Mouse (Mus musculus) lung, embryonic 14.5 days (tissue): ENCODE results near the gene Cox6b1. TPM values are rescaled to one million over a fixed set of nuclear protein-coding genes. Genes with fewer than 3 reads are reported as not detected.

Source experiments
- ATAC-seq: fragments of 200-750 bp; cut with Nextera tagmentation; 2 replicates; pipeline ENCODE4 v1.8.0; 2017; ENCODE audit warnings: mild to moderate bottlenecking, moderate TSS enrichment, moderate library complexity; ENCODE audit not compliant: insufficient read depth
- DNase-seq: peaks from one replicate; pipeline ENCODE4 v3.0.0-alpha.2; 2015
- H3K27ac ChIP-seq: fragments of 300-500 bp; sonication (generic); 2 replicates; pipeline ENCODE4 v1.5.1; 2014; ENCODE audit warnings: low read depth, mild to moderate bottlenecking, moderate library complexity
- H3K27me3 ChIP-seq: fragments of 300-500 bp; sonication (generic); 2 replicates; pipeline ENCODE4 v1.6.1; 2014; ENCODE audit warnings: low read length, control low read depth; ENCODE audit not compliant: insufficient read depth
- H3K36me3 ChIP-seq: fragments of 300-500 bp; sonication (generic); 2 replicates; pipeline ENCODE4 v1.6.1; 2014; ENCODE audit warnings: control low read depth; ENCODE audit not compliant: insufficient read depth
- H3K4me1 ChIP-seq: fragments of 300-500 bp; sonication (generic); 2 replicates; pipeline ENCODE4 v1.6.1; 2014; ENCODE audit warnings: antibody characterized with exemption, control low read depth; ENCODE audit not compliant: insufficient read depth
- H3K4me2 ChIP-seq: fragments of 300-500 bp; sonication (generic); 2 replicates; pipeline ENCODE4 v1.6.1; 2014; ENCODE audit warnings: mild to moderate bottlenecking
- H3K4me3 ChIP-seq: fragments of 300-500 bp; sonication (generic); 2 replicates; pipeline ENCODE4 v1.5.1; 2014; ENCODE audit warnings: low read depth, low read length
- H3K9ac ChIP-seq: fragments of 300-500 bp; sonication (generic); 2 replicates; pipeline ENCODE4 v1.6.1; 2014
- H3K9me3 ChIP-seq: fragments of 300-500 bp; sonication (generic); 2 replicates; pipeline ENCODE4 v1.6.1; 2016; ENCODE audit warnings: low read depth, low read length, control low read depth
- CTCF ChIP-seq: IDR thresholded peaks from 2 replicates; pipeline ENCODE4 v1.5.1; 2016; ENCODE audit warnings: antibody characterized with exemption, low read depth
- WGBS: fragments of 180-500 bp; shearing (Covaris S2); extraction: QIAGEN DNeasy Blood & Tissue Kit; methylation state at CpG from one replicate; pipeline ENCODE4 v1.1.7; 2014; 5-methylcytosine and 5-hydroxymethylcytosine counted together
- polyA plus RNA-seq: library from polyadenylated mRNA; unstranded; fragments of >200 nt; fragmentation: Nextera tagmentation; extraction: Ambion mirVana; gene quantifications from 2 replicates; pipeline ENCODE4 v1.2.1, GENCODE M21; 2014

The Cox6b1 gene
- 855 and 914 TPM in 2 replicates for polyA plus RNA-seq

DNA sequence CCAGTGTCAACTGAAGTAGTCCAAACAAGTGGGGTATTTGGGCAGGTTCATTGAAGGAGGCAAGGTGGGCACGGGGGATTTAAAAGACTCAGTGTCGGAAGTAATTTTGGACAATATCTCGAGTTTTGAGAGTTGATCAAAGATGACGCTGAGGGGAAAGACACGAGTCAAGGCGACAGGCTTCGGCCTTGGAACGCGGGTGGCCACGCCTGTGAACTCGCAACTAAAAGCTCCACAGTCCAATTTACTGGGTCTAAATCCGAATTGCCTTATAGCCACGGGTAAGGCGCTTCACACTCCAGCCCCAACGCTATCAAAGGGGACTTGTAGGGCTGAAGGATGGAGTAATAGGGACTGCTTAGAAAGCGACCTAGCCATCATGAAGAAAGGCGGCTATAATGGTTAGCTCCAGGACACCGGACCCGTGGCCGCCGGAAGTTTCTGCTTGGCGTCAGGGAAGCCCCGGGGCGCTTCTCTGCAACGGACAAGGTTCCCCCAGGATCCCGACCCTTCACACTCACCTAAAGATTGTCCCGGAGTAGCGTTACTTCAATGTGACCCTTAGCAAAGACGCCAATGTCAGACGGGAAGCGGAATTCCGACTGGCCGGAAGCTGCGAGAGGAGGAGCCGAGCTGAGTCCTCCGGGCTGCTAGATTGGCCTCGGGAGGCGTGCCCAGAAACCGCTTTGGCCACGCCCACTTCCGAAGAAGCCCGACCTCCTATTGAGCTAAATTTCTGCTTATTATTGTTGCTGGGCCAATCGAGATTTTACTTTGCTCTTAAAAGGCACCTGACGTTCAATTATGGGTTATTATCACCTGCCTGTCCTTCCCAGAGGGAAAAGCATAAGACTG, at the start of gene Cox6b1:
Gene Cox6b1 (minus strand): TSS at position 622 of the 855 bp plus-strand sequence.
- peaks cover 35% of the 10 kb centered on the region for H3K36me3 ChIP-seq
- 0 out of 2 replicates have a peak, but pooled peaks cover 5% of the 10 kb centered on the region for H3K4me1 ChIP-seq
- no peaks in the 10 kb centered on the region for H3K27me3 ChIP-seq
- peak; percentile 96 for ATAC-seq
- 2% methylated on average over 44 of the region's 44 CpGs for WGBS
- H3K9ac ChIP-seq = peak within 1 kb of the TSS; percentile 89
- H3K27ac ChIP-seq = peak within 1 kb of the TSS; percentile 25; the same call in 1 of the 2 replicates
- H3K4me2 ChIP-seq = peak within 1 kb of the TSS; percentile 68
- peak within 1 kb of the TSS; percentile 91 for H3K4me3 ChIP-seq
- H3K9me3 ChIP-seq = no peaks in the 10 kb centered on the region
- TF ChIP-seq CTCF = no peak
- peak; percentile 97 for DNase-seq

- H3K27ac ChIP-seq = no peak within 1 kb of the TSS
- H3K27me3 ChIP-seq = no peaks in the 10 kb centered on the region
- no peaks in the 10 kb centered on the region for H3K9me3 ChIP-seq
- TF ChIP-seq CTCF = no peak
- WGBS = 65% methylated on average over 9 of the region's 9 CpGs
- H3K9ac ChIP-seq = no peak within 1 kb of the TSS
- H3K36me3 ChIP-seq = no peaks in the 10 kb centered on the region
- ATAC-seq = no peak
- no peak for DNase-seq
- no peak within 1 kb of the TSS for H3K4me2 ChIP-seq
- H3K4me3 ChIP-seq = no peak within 1 kb of the TSS
- H3K4me1 ChIP-seq = no peaks in the 10 kb centered on the region
Measured at GRCm38 (mm10) chr7:30671480-30671879, 45.5 kb upstream of the Cox6b1 start, which contains the start of gene Pmis2. TSS of gene Pmis2 (minus strand) at chr7:30671605.

DNA sequence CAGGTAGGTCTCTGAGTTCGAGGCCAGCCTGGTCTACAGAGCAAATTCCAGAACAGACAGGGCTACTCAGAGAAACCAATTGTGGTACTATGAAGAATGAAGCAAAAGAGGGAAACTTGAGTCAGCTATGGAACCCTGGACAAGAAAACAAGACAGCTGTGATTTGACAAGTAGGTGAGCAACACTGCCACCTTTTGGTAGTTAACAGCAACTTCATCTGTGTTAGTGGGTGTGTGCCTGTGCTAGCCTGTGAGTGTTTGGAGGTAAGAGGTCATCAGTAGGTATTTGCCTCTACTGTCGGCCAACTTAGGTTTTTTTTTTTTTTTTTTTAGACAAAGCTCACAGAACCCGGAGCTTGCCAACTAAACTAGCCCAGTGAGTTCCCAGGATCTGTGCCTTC, 43.3 kb upstream of the Cox6b1 start:
- Histone ChIP-seq H3K36me3 (no peaks in the 10 kb centered on the region), H3K4me2 (no peak overlapping the region), H3K4me3 (no peak overlapping the region), H3K4me1 (no peaks in the 10 kb centered on the region), H3K9me3 (no peaks in the 10 kb centered on the region), H3K27ac (no peak overlapping the region), H3K9ac (no peak overlapping the region), H3K27me3 (no peaks in the 10 kb centered on the region)
- 25% methylated on average over 3 of the region's 3 CpGs for WGBS
- DNase-seq (peak; percentile 56), ATAC-seq (no peak)
- peak; percentile 57 for TF ChIP-seq CTCF

DNA sequence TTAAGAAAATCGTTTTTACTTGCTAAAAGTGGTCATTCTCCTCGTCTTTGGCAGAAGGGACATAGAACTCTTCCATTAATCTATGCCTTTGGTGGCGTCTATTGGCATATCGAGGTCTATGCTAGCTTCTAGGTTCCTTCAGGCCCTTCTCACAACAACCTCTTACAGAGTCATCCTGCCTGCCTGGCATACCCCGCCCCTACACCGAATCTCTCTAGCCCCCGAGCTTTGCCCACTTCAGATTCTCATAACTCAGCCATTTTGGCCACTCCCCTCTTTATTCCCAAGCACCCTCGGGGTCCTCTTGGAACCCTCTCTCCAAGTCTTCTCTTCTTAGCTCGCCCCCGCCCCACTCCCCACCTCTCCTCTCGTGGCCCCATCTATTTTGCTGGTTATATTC, 39.4 kb upstream of the Cox6b1 start:
- Histone ChIP-seq H3K9me3 (no peaks in the 10 kb centered on the region), H3K4me3 (peak overlapping the region; percentile 69), H3K4me2 (peak overlapping the region; percentile 80), H3K36me3 (peaks cover 25% of the 10 kb centered on the region), H3K4me1 (no peaks in the 10 kb centered on the region), H3K9ac (peak overlapping the region; percentile 76), H3K27me3 (no peaks in the 10 kb centered on the region), H3K27ac (no peak overlapping the region)
- ATAC-seq = peak; percentile 68
- peak; percentile 22 for DNase-seq
- TF ChIP-seq CTCF = no peak
- WGBS = 4% methylated on average over 11 of the region's 11 CpGs

DNA sequence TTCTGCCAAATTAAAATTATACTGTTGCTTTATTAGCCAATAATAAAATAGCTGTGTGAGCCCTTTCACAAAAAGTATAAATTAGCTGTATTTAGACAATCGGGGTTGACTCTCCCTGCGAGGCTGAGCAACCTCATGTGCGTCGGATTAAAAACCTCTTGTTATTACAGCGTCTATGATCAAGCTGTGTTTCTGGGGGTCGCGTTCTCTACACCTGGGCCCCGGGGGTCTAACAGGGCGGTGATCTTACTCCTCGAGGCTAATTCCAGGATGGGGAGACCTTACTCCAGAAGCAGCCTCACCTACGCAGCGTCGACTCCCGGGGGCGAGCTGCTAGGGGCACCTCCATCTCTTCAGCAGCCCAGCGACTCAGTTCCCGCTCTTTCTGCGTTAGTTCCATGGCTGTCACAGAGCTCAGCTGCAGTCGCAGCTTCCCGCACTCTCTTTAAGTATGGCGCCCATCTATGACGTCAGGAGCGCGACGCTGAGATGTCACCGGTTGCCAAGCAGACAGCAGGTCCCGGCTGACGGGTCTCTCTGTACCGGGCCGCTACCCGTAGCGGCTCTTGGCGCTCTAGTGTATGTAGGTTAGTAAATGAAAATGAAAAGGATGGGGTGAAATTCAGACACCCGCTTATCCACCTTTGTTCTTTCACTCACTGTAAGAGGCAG, 38.7 kb upstream of the Cox6b1 start, which contains the start of gene Haus5:
Gene Haus5 (minus strand): TSS at position 466 of the 672 bp plus-strand sequence.
- Histone ChIP-seq H3K27me3 (no peaks in the 10 kb centered on the region), H3K36me3 (peaks cover 31% of the 10 kb centered on the region), H3K4me2 (peak within 1 kb of the TSS; percentile 80), H3K4me3 (peak within 1 kb of the TSS; percentile 69), H3K9ac (peak within 1 kb of the TSS; percentile 76), H3K4me1 (no peaks in the 10 kb centered on the region), H3K27ac (peak within 1 kb of the TSS; percentile 50; the same call in 1 of the 2 replicates), H3K9me3 (no peaks in the 10 kb centered on the region)
- WGBS = under 1% methylated on average over 34 of the region's 34 CpGs
- peak; percentile 98 for DNase-seq
- TF ChIP-seq CTCF = no peak
- ATAC-seq = peak; percentile 97

GRCm38 (mm10) chr7:30649591-30650540, 23.9 kb upstream of the Cox6b1 start, which contains the start of gene Rbm42:
TSS of gene Rbm42 (minus strand) at chr7:30650317.
- DNase-seq (peak; percentile 100), ATAC-seq (peak; percentile 99)
- TF ChIP-seq CTCF = no peak
- Histone ChIP-seq H3K4me2 (peak within 1 kb of the TSS; percentile 96), H3K4me3 (peak within 1 kb of the TSS; percentile 91), H3K9me3 (no peaks in the 10 kb centered on the region), H3K27me3 (no peaks in the 10 kb centered on the region), H3K9ac (peak within 1 kb of the TSS; percentile 90), H3K27ac (peak within 1 kb of the TSS; percentile 81; the same call in 1 of the 2 replicates), H3K4me1 (no peaks in the 10 kb centered on the region), H3K36me3 (peaks cover 60% of the 10 kb centered on the region)
- WGBS = 2% methylated on average over 59 of the region's 59 CpGs
